Mouse (Mus musculus) thymus, adult 2 months (tissue): ENCODE measurements at regions not wholly inside any gene's neighbourhood (a gene's known extent, or its start where the extent isn't known, plus 50 kb on each side); places are given as distances from the start of the nearest gene placed in this dataset.
"Not testable (repeated sequence)": the region's sequence is repeated elsewhere in the genome, so short reads cannot be mapped to it uniquely, and the experiment has no call there.

Experiments used
- DNase-seq: peaks from one replicate; pipeline ENCODE4 v3.0.0; 2021
- H3K27ac ChIP-seq: fragments of 200-500 bp; 2 replicates; pipeline ENCODE4 v1.5.1; 2012; ENCODE audit warnings: low read length, control low read depth; ENCODE audit not compliant: control insufficient read depth, insufficient read depth
- H3K27me3 ChIP-seq: fragments of 200-500 bp; 2 replicates; pipeline ENCODE4 v1.6.1; 2012; ENCODE audit warnings: mild to moderate bottlenecking, low read length, moderate library complexity, mixed read lengths; ENCODE audit not compliant: control insufficient read depth, insufficient read depth
- H3K36me3 ChIP-seq: fragments of 200-500 bp; 2 replicates; pipeline ENCODE4 v1.6.1; 2012; ENCODE audit warnings: mild to moderate bottlenecking, low read length, moderate library complexity; ENCODE audit not compliant: control insufficient read depth, insufficient read depth
- H3K4me1 ChIP-seq: fragments of 200-500 bp; replicated peaks from 2 replicates; pipeline ENCODE4 v1.6.1; 2012; ENCODE audit warnings: low read length; ENCODE audit not compliant: control insufficient read depth, insufficient read depth
- H3K4me3 ChIP-seq: fragments of 200-500 bp; 2 replicates; pipeline ENCODE4 v1.5.1; 2012; ENCODE audit warnings: mild to moderate bottlenecking, low read length, control low read depth, moderate library complexity; ENCODE audit not compliant: control insufficient read depth, insufficient read depth
- CTCF ChIP-seq: fragments of 200-500 bp; IDR thresholded peaks from 2 replicates; pipeline ENCODE4 v1.5.1; 2012; ENCODE audit warnings: mild to moderate bottlenecking, control low read depth, low read length, moderate library complexity, borderline replicate concordance; ENCODE audit not compliant: control insufficient read depth, poor library complexity, insufficient read depth; ENCODE audit errors: extremely low read depth
- POLR2A ChIP-seq: fragments of 200-500 bp; IDR thresholded peaks from 2 replicates; pipeline ENCODE4 v1.6.1; 2012; ENCODE audit warnings: mild to moderate bottlenecking, low read length, control low read depth, moderate library complexity; ENCODE audit not compliant: control insufficient read depth, poor library complexity, insufficient read depth; ENCODE audit errors: extremely low read depth
- WGBS: fragments of 180-500 bp; shearing (Covaris S2); methylation state at CpG from one replicate; pipeline ENCODE4 v1.1.7; 2018; 5-methylcytosine and 5-hydroxymethylcytosine counted together

- Histone ChIP-seq H3K4me1 (no peaks in the 10 kb centered on the region), H3K36me3 (no peaks in the 10 kb centered on the region), H3K27ac (no peak overlapping the region), H3K4me3 (no peak overlapping the region), H3K27me3 (no peaks in the 10 kb centered on the region)
- TF ChIP-seq CTCF = no peak
- TF ChIP-seq POLR2A = no peak
- DNase-seq = no peak
These were observed 76.3 kb downstream of the Ccdc71l start for GRCm38 (mm10) chr12:32454794-32455193.

DNA sequence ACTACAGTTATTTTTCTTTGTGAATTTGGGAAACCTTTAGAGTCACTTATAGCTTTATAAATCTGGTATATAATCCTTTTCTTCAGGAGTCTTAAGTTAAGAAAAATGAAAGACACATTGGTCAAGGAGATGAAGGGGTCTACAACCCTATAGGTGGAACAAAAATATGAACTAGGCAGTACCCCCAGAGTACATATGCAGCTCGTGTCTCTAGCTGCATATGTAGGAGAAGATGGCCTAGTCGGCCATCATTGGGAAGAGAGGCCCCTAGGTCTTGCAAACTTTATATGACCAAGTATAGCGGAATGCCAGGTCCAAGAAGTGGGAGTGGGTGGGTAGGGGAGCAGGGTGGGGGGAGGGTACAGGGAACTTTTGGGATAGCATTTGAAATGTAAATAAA, 76.7 kb downstream of the Ccdc71l start:
- 91% methylated on average over 3 of the region's 3 CpGs for WGBS
- H3K36me3 ChIP-seq, H3K27me3 ChIP-seq, H3K4me3 ChIP-seq, DNase-seq, H3K27ac ChIP-seq, H3K4me1 ChIP-seq: not testable (repeated sequence)

GRCm38 (mm10) chr12:32455913-32456312, 77.4 kb downstream of the Ccdc71l start:
- Histone ChIP-seq H3K27ac (no peak overlapping the region), H3K4me1 (no peaks in the 10 kb centered on the region), H3K4me3 (no peak overlapping the region), H3K27me3 (no peaks in the 10 kb centered on the region), H3K36me3 (no peaks in the 10 kb centered on the region)
- no peak for DNase-seq
- TF ChIP-seq CTCF (no peak), POLR2A (no peak)

- 94% methylated on average over 4 of the region's 4 CpGs for WGBS
- no peak overlapping the region for H3K27ac ChIP-seq
- no peak for DNase-seq
- no peaks in the 10 kb centered on the region for H3K27me3 ChIP-seq
- no peaks in the 10 kb centered on the region for H3K4me1 ChIP-seq
- H3K4me3 ChIP-seq = no peak overlapping the region
- no peaks in the 10 kb centered on the region for H3K36me3 ChIP-seq
- no peak for TF ChIP-seq CTCF
- no peak for TF ChIP-seq POLR2A
These were observed 78.3 kb downstream of the Ccdc71l start for GRCm38 (mm10) chr12:32456796-32457195.

GRCm38 (mm10) chr12:32458386-32458785, 79.9 kb downstream of the Ccdc71l start:
- no peaks in the 10 kb centered on the region for H3K27me3 ChIP-seq
- no peak for DNase-seq
- no peak overlapping the region for H3K4me3 ChIP-seq
- 83% methylated on average over 1 of the region's 1 CpGs for WGBS
- H3K27ac ChIP-seq = no peak overlapping the region
- H3K36me3 ChIP-seq = no peaks in the 10 kb centered on the region
- H3K4me1 ChIP-seq = no peaks in the 10 kb centered on the region
- no peak for TF ChIP-seq CTCF
- no peak for TF ChIP-seq POLR2A

- no peaks in the 10 kb centered on the region for H3K4me1 ChIP-seq
- no peak overlapping the region for H3K27ac ChIP-seq
- WGBS = 95% methylated on average over 4 of the region's 4 CpGs
These were observed 82.0 kb downstream of the Ccdc71l start for GRCm38 (mm10) chr12:32460330-32460998.

DNA sequence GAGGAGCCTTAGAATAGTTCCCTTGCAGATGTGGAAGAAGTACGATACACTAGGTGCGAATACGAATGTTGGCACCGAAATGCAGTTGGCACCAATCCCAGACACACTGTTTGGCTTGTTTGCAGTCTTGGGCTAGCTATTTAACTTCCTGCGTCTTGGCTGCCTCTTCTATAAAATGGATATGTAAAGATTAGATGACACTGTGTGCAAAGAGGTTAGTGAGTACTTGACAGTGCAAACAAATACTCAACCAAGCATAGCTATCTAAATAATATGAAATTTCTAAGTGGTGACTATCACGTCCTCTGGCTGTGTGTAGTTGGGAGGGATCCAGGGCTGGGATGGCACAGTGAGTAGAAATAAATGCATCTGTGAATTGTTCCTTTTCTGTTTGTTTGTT, 86.9 kb downstream of the Ccdc71l start:
- Histone ChIP-seq H3K36me3 (no peaks in the 10 kb centered on the region), H3K4me1 (no peaks in the 10 kb centered on the region), H3K27ac (no peak overlapping the region), H3K27me3 (no peaks in the 10 kb centered on the region), H3K4me3 (no peak overlapping the region)
- 95% methylated on average over 6 of the region's 6 CpGs for WGBS
- DNase-seq = no peak
- TF ChIP-seq POLR2A (no peak), CTCF (no peak)

More at GRCm38 (mm10) chr12:32460330-32460998, 82.0 kb downstream of the Ccdc71l start:
- Histone ChIP-seq H3K4me3 (no peak overlapping the region), H3K27me3 (no peaks in the 10 kb centered on the region), H3K36me3 (no peaks in the 10 kb centered on the region)
- TF ChIP-seq CTCF (no peak), POLR2A (no peak)
- DNase-seq = no peak
